Mouse (Mus musculus) cerebellum, postnatal 14 days (tissue): ENCODE results near the gene Tiprl.

Experiments
- DNase-seq, 2 experiments: peaks; one replicate each; pipeline ENCODE4 v3.0.0; 2021; ENCODE audit warnings: mixed read lengths in 2 of 2

Gene Tiprl

DNA sequence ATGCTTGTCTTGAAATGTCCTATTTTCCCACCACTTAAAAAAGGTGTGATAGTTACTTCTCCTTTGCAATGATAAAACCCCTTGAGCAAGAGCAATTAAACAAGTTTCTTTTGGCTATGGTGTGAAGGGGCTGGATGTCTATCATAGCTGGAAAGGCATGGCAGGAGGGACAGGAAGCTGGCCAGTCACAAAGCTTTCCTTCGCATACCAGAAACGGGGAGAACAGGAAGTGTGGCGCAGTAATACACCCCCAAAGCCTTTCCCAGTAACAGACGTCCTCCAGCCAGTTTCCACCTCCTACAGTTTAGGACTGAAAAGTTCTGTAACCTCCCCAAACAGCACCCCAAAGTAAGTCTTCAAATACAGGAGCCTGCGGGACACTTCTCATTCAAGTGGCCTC is 66.6 kb downstream of the Tiprl start:
- no peak for DNase-seq

- no peak for DNase-seq
Measured at GRCm38 (mm10) chr1:165169462-165169861, 67.3 kb downstream of the Tiprl start.

- no peak for DNase-seq
Measured at GRCm38 (mm10) chr1:165164920-165165319, 71.9 kb downstream of the Tiprl start.
